Mouse (Mus musculus) E14TG2a.4 (cell line): ENCODE data around the gene B3gat2.
A peak's percentile ranks its signal among the peaks of the same experiment; 100 is the strongest.

Experiments used
- H3K27me3 ChIP-seq: 2 replicates; pipeline ENCODE4 v1.6.1; 2014; ENCODE audit warnings: low read length, control low read depth; ENCODE audit not compliant: insufficient read depth
- H3K36me3 ChIP-seq: 2 replicates; pipeline ENCODE4 v1.6.1; 2014; ENCODE audit warnings: low read length, control low read depth; ENCODE audit not compliant: insufficient read depth
- H3K4me1 ChIP-seq: replicated peaks from 2 replicates; pipeline ENCODE4 v1.6.1; 2014; ENCODE audit warnings: low read depth, low read length, control low read depth
- H3K4me3 ChIP-seq: replicated peaks from 2 replicates; pipeline ENCODE4 v1.5.1; 2014; ENCODE audit warnings: mild to moderate bottlenecking, low read length
- H3K9me3 ChIP-seq: 2 replicates; pipeline ENCODE4 v1.6.1; 2014; ENCODE audit warnings: low read length, control low read depth
- CTCF ChIP-seq: conservative IDR thresholded peaks from 2 replicates; pipeline ENCODE4 v1.5.1; 2014; ENCODE audit warnings: low read length
- NANOG ChIP-seq: IDR thresholded peaks from 2 replicates; pipeline ENCODE4 v1.6.1; 2014; ENCODE audit warnings: borderline replicate concordance, low read length, mixed read lengths
- POU5F1 ChIP-seq: IDR thresholded peaks from 2 replicates; pipeline ENCODE4 v1.6.1; 2014; ENCODE audit warnings: low read length, borderline replicate concordance

Gene B3gat2

GRCm38 (mm10) chr1:23821615-23822014, 60.1 kb downstream of the B3gat2 start:
- no peaks in the 10 kb centered on the region for H3K4me1 ChIP-seq
- H3K9me3 ChIP-seq: no peaks in the 10 kb centered on the region

GRCm38 (mm10) chr1:23826887-23827758, 65.6 kb downstream of the B3gat2 start:
- Histone ChIP-seq H3K4me3 (no peak overlapping the region), H3K9me3 (no peaks in the 10 kb centered on the region), H3K36me3 (no peaks in the 10 kb centered on the region), H3K4me1 (0 out of 2 replicates have a peak, but pooled peaks cover 3% of the 10 kb centered on the region), H3K27me3 (no peaks in the 10 kb centered on the region)
- TF ChIP-seq CTCF: peak; percentile 46
- no peak for TF ChIP-seq NANOG

More at GRCm38 (mm10) chr1:23821615-23822014, 60.1 kb downstream of the B3gat2 start:
- Histone ChIP-seq H3K4me3 (no peak overlapping the region), H3K36me3 (no peaks in the 10 kb centered on the region), H3K27me3 (no peaks in the 10 kb centered on the region)
- TF ChIP-seq CTCF: no peak

- Histone ChIP-seq H3K4me1 (no peaks in the 10 kb centered on the region), H3K9me3 (no peaks in the 10 kb centered on the region), H3K36me3 (no peaks in the 10 kb centered on the region), H3K27me3 (0 out of 2 replicates have a peak, but pooled peaks cover 2% of the 10 kb centered on the region), H3K4me3 (no peak overlapping the region)
- TF ChIP-seq NANOG (no peak), POU5F1 (no peak), CTCF (no peak)
These were observed 72.7 kb downstream of the B3gat2 start for GRCm38 (mm10) chr1:23834246-23834645.

- Histone ChIP-seq H3K4me3 (no peak overlapping the region), H3K4me1 (no peaks in the 10 kb centered on the region), H3K27me3 (0 out of 2 replicates have a peak, but pooled peaks cover 2% of the 10 kb centered on the region), H3K36me3 (no peaks in the 10 kb centered on the region), H3K9me3 (no peaks in the 10 kb centered on the region)
- TF ChIP-seq NANOG (no peak), POU5F1 (no peak), CTCF (no peak)
These were observed 73.3 kb downstream of the B3gat2 start for GRCm38 (mm10) chr1:23834819-23835218.

GRCm38 (mm10) chr1:23836630-23837029, 75.1 kb downstream of the B3gat2 start:
- TF ChIP-seq POU5F1 (no peak), CTCF (no peak), NANOG (no peak)
- H3K27me3 ChIP-seq: 0 out of 2 replicates have a peak, but pooled peaks cover 2% of the 10 kb centered on the region
- no peaks in the 10 kb centered on the region for H3K36me3 ChIP-seq
- no peak overlapping the region for H3K4me3 ChIP-seq
- no peaks in the 10 kb centered on the region for H3K9me3 ChIP-seq
- no peaks in the 10 kb centered on the region for H3K4me1 ChIP-seq

GRCm38 (mm10) chr1:23840924-23841323, 79.4 kb downstream of the B3gat2 start:
- Histone ChIP-seq H3K9me3 (no peaks in the 10 kb centered on the region), H3K4me3 (no peak overlapping the region), H3K36me3 (peaks cover 13% of the 10 kb centered on the region), H3K4me1 (no peaks in the 10 kb centered on the region), H3K27me3 (no peaks in the 10 kb centered on the region)
- TF ChIP-seq POU5F1 (no peak), CTCF (no peak), NANOG (no peak)

GRCm38 (mm10) chr1:23842629-23843028, 81.1 kb downstream of the B3gat2 start:
- TF ChIP-seq CTCF: no peak
- TF ChIP-seq POU5F1: no peak
- no peak for TF ChIP-seq NANOG
- H3K36me3 ChIP-seq: peaks cover 25% of the 10 kb centered on the region
- no peaks in the 10 kb centered on the region for H3K4me1 ChIP-seq

GRCm38 (mm10) chr1:23843790-23844189, 82.2 kb downstream of the B3gat2 start:
- H3K27me3 ChIP-seq: no peaks in the 10 kb centered on the region
- TF ChIP-seq POU5F1 (no peak), CTCF (no peak), NANOG (no peak)
- no peaks in the 10 kb centered on the region for H3K4me1 ChIP-seq
- peaks cover 35% of the 10 kb centered on the region for H3K36me3 ChIP-seq
- no peaks in the 10 kb centered on the region for H3K9me3 ChIP-seq
- H3K4me3 ChIP-seq: no peak overlapping the region

More at GRCm38 (mm10) chr1:23842629-23843028, 81.1 kb downstream of the B3gat2 start:
- Histone ChIP-seq H3K27me3 (no peaks in the 10 kb centered on the region), H3K9me3 (no peaks in the 10 kb centered on the region), H3K4me3 (no peak overlapping the region)

GRCm38 (mm10) chr1:23845007-23845406, 83.5 kb downstream of the B3gat2 start:
- TF ChIP-seq CTCF (no peak), POU5F1 (no peak), NANOG (no peak)
- H3K4me1 ChIP-seq: no peaks in the 10 kb centered on the region
- H3K27me3 ChIP-seq: no peaks in the 10 kb centered on the region
- H3K36me3 ChIP-seq: peaks cover 38% of the 10 kb centered on the region
- H3K9me3 ChIP-seq: no peaks in the 10 kb centered on the region
- no peak overlapping the region for H3K4me3 ChIP-seq
